Comparison of ENCODE assay signal across 26 mouse cellular contexts in the genomic region with DNA sequence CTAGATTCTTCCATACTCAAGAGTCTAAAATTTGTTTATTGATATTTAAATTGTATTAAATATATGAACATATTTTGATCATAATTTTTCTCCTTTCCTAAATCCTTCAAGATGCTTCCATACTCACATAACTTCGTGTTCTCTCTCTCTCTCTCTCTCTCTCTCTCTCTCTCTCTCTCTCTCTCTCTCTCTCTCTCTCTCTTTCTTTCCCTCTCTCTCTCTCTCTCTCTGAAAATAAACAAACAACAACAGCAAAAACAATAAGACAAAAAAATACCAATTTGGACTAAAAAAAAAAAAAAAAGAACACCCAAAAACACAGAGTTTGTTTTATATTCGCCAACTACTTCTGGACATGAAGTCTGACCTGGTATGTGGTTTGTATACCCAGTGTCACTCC.
"Had no signal": no experiment of that assay in that cellular context is flagged by ENCODE, and none has a peak within 500 bp of the region (broad histone marks: within the 10 kb centered on the region; RNA-seq: fewer than 3 reads in every experiment).

No protein-coding gene starts in this region.

- H3K36me3 ChIP-seq: embryonic facial prominence, embryonic 10.5 days; embryonic facial prominence, embryonic 12.5 days; embryonic facial prominence, embryonic 13.5 days; embryonic facial prominence, embryonic 15.5 days; forebrain, embryonic 10.5 days; forebrain, embryonic 12.5 days; forebrain, embryonic 15.5 days had no signal

- DNase-seq: cerebellum, adult 9-10 months; cerebellum, adult 9-11 months; cerebellum, postnatal 10 days; cerebellum, postnatal 14 days; cerebellum, postnatal 25 days; cerebellum, postnatal 36 days; embryo, embryonic 11 days; forebrain, postnatal 0 days; gastrocnemius, adult 2 months; gastrocnemius, postnatal 10 days; gastrocnemius, postnatal 14 days; gastrocnemius, postnatal 25 days; gastrocnemius, postnatal 36 days; heart, adult 18-20 months; heart, adult 2 months had no signal

- H3K4me2 ChIP-seq: embryonic facial prominence, embryonic 12.5 days; embryonic facial prominence, embryonic 13.5 days; embryonic facial prominence, embryonic 15.5 days; forebrain, embryonic 12.5 days; forebrain, embryonic 13.5 days; forebrain, embryonic 15.5 days had no signal

- H3K4me3 ChIP-seq: embryonic facial prominence, embryonic 10.5 days; embryonic facial prominence, embryonic 12.5 days; embryonic facial prominence, embryonic 13.5 days; embryonic facial prominence, embryonic 15.5 days; erythroblast, embryonic 14.5 days; forebrain, embryonic 10.5 days; forebrain, embryonic 12.5 days; forebrain, embryonic 13.5 days; forebrain, embryonic 15.5 days; gastrocnemius, adult 2 months; heart, adult 2 months had no signal

- H3K9ac ChIP-seq: embryonic facial prominence, embryonic 12.5 days; embryonic facial prominence, embryonic 13.5 days; embryonic facial prominence, embryonic 15.5 days; forebrain, embryonic 12.5 days; forebrain, embryonic 13.5 days; forebrain, embryonic 15.5 days; forebrain, postnatal 0 days had no signal

- ATAC-seq: forebrain, embryonic 13.5 days; forebrain, embryonic 14.5 days; forebrain, embryonic 15.5 days; forebrain, embryonic 16.5 days; forebrain, postnatal 0 days had no signal

- H3K27me3 ChIP-seq: embryonic facial prominence, embryonic 12.5 days; embryonic facial prominence, embryonic 13.5 days; embryonic facial prominence, embryonic 15.5 days; forebrain, embryonic 12.5 days; forebrain, embryonic 13.5 days; forebrain, embryonic 15.5 days had no signal

- H3K4me1 ChIP-seq: embryonic facial prominence, embryonic 10.5 days; embryonic facial prominence, embryonic 12.5 days; embryonic facial prominence, embryonic 13.5 days; embryonic facial prominence, embryonic 15.5 days; forebrain, embryonic 10.5 days; forebrain, embryonic 12.5 days; forebrain, embryonic 13.5 days; forebrain, embryonic 15.5 days had no signal

- H3K9me3 ChIP-seq: embryonic facial prominence, embryonic 10.5 days; embryonic facial prominence, embryonic 12.5 days; embryonic facial prominence, embryonic 13.5 days; embryonic facial prominence, embryonic 15.5 days; forebrain, embryonic 10.5 days; forebrain, embryonic 12.5 days; forebrain, embryonic 13.5 days; forebrain, embryonic 15.5 days had no signal

- H3K27ac ChIP-seq: embryonic facial prominence, embryonic 10.5 days; embryonic facial prominence, embryonic 12.5 days; embryonic facial prominence, embryonic 13.5 days; embryonic facial prominence, embryonic 15.5 days; forebrain, embryonic 10.5 days; forebrain, embryonic 12.5 days; forebrain, embryonic 13.5 days; forebrain, embryonic 15.5 days; gastrocnemius, adult 2 months; heart, adult 2 months had no signal
